Mouse (Mus musculus): ENCODE data around the gene Rreb1. TPM values are rescaled to one million over a fixed set of nuclear protein-coding genes. Genes with fewer than 3 reads are reported as not detected.

The Rreb1 gene
- polyA plus RNA-seq, 1 experiment from 2014 or later = 13.0 TPM

DNA sequence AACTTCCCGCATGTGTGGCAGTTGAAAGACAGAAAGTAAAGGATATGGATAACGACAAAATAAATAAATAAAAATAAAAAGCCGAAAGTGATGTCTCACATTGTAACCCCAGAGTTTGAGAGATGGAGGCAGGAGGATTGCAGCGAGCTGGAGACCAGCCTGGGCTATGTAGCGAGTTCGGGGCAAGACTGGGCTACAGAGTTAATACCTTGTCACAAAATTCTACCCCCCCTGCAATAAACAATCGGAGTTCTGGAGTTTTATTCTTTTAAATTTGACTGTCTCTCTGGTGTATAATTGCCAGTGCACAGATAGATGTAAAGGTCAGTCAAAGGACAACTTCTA is 216.2 kb downstream of the Rreb1 start:
- WGBS = 22% methylated on average over 7 of the region's 7 CpGs
- Histone ChIP-seq H3K4me2 (ENCODE audit: low read depth, low read length) (peak overlapping the region; percentile 61), H3K4me1 (ENCODE audit: control insufficient read depth, insufficient read depth, low read length) (peaks cover 5% of the 10 kb centered on the region), H3K36me3 (ENCODE audit: control insufficient read depth, insufficient read depth) (peaks cover 12% of the 10 kb centered on the region), H3K9ac (ENCODE audit: low read length) (peak overlapping the region; percentile 57), H3K9me3 (replicated peaks; ENCODE audit: control insufficient read depth, low read length) (no peaks in the 10 kb centered on the region), H3K27me3 (ENCODE audit: control insufficient read depth, insufficient read depth, low read length) (no peaks in the 10 kb centered on the region), H3K4me3 (ENCODE audit: low read length) (peak overlapping the region; percentile 96), H3K27ac (ENCODE audit: low read length) (peak overlapping the region; percentile 6; the same call in 1 of the 2 replicates)
- ATAC-seq (replicated peaks; ENCODE audit: extremely low read depth, insufficient read depth, low FRiP score) = no peak

DNA sequence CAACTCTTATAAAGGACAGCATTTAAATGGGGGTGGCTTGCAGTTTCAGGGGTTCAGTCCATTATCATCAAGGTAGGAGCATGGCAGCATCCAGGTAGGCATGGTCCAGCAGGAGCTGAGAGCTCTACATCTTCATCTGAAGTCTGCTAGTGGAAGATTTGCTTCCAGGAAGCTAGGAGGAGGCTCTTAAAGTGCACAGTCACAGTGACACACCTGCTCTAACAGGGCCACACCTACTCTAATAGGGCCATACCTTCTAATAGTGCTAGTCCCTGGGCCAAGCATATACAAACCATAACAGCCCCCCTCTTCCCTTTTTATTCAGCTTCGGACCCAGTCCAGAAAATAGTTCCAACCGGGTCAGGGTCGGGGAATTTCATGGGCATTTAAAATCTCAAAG is 221.5 kb downstream of the Rreb1 start:
- H3K27me3 ChIP-seq (ENCODE audit: control insufficient read depth, insufficient read depth, low read length) = no peaks in the 10 kb centered on the region
- WGBS = 88% methylated on average over 3 of the region's 3 CpGs
- no peak overlapping the region for H3K4me2 ChIP-seq (ENCODE audit: low read depth, low read length)
- H3K4me1 ChIP-seq (ENCODE audit: control insufficient read depth, insufficient read depth, low read length) = no peaks in the 10 kb centered on the region
- H3K27ac ChIP-seq (ENCODE audit: low read length) = no peak overlapping the region
- H3K9ac ChIP-seq (ENCODE audit: low read length) = no peak overlapping the region
- peaks cover 4% of the 10 kb centered on the region for H3K9me3 ChIP-seq (replicated peaks; ENCODE audit: control insufficient read depth, low read length)
- no peak overlapping the region for H3K4me3 ChIP-seq (ENCODE audit: low read length)
- ATAC-seq (replicated peaks; ENCODE audit: extremely low read depth, insufficient read depth, low FRiP score) = no peak
- H3K36me3 ChIP-seq (ENCODE audit: control insufficient read depth, insufficient read depth) = no peaks in the 10 kb centered on the region

Other genes with a start within 250 kb of the Rreb1 start
- 80.0 and 81.2 TPM in 2 replicates for gene Ssr1, start 215.8 kb downstream of the Rreb1 start, polyA plus RNA-seq (2015; fragmentation: Nextera tagmentation; extraction: Ambion mirVana)

All from heart, embryonic 16.5 days (tissue).